Mouse (Mus musculus): ENCODE data around the gene Tnni1. TPM values are rescaled to one million over a fixed set of nuclear protein-coding genes. Genes with fewer than 3 reads are reported as not detected.
A peak's percentile ranks its signal among the peaks of the same experiment; 100 is the strongest.

The Tnni1 gene
- total RNA-seq, 2 experiments from 2014 or later, result 0.99 to 1.1 TPM

- no peak for DNase-seq (ENCODE audit: extremely low spot score in 1 of 2, low spot score in 2 of 2)
- intact Hi-C loops (cut with DNase I), result no loop called here
Observed at GRCm38 (mm10) chr1:135834206-135834859, 55.1 kb downstream of the Tnni1 start.

- intact Hi-C loops (cut with DNase I), result no loop called here
- DNase-seq (ENCODE audit: extremely low spot score in 1 of 2, low spot score in 2 of 2), result no peak
Observed at GRCm38 (mm10) chr1:135834983-135835382, 55.7 kb downstream of the Tnni1 start.

GRCm38 (mm10) chr1:135835716-135836483, 56.7 kb downstream of the Tnni1 start, which contains the start of gene Tnnt2:
Tnnt2 (plus strand) TSS chr1:135836354.
- intact Hi-C loops (cut with DNase I), result no loop called here

GRCm38 (mm10) chr1:135838626-135839025, 59.4 kb downstream of the Tnni1 start:
- intact Hi-C loops (cut with DNase I), result no loop called here
- no peak for DNase-seq (ENCODE audit: extremely low spot score in 1 of 2, low spot score in 2 of 2)

More at GRCm38 (mm10) chr1:135835716-135836483, 56.7 kb downstream of the Tnni1 start, which contains the start of gene Tnnt2:
- no peak for DNase-seq (ENCODE audit: extremely low spot score in 1 of 2, low spot score in 2 of 2)

- intact Hi-C loops (cut with DNase I), result no loop called here
- no peak for DNase-seq (ENCODE audit: extremely low spot score in 1 of 2, low spot score in 2 of 2)
Observed at GRCm38 (mm10) chr1:135839065-135839464, 59.8 kb downstream of the Tnni1 start.

- intact Hi-C loops (cut with DNase I), result no loop called here
- no peak for DNase-seq (ENCODE audit: extremely low spot score in 1 of 2, low spot score in 2 of 2)
Observed at GRCm38 (mm10) chr1:135840675-135841395, 61.6 kb downstream of the Tnni1 start.

- no peak for DNase-seq (ENCODE audit: extremely low spot score in 1 of 2, low spot score in 2 of 2)
- intact Hi-C loops (cut with DNase I), result no loop called here
Observed at GRCm38 (mm10) chr1:135843519-135844262, 64.5 kb downstream of the Tnni1 start.

GRCm38 (mm10) chr1:135844481-135844880, 65.2 kb downstream of the Tnni1 start:
- no peak for DNase-seq (ENCODE audit: extremely low spot score in 1 of 2, low spot score in 2 of 2)

GRCm38 (mm10) chr1:135846632-135847031, 67.4 kb downstream of the Tnni1 start:
- intact Hi-C loops (cut with DNase I), result no loop called here
- no peak for DNase-seq (ENCODE audit: extremely low spot score in 1 of 2, low spot score in 2 of 2)

More at GRCm38 (mm10) chr1:135844481-135844880, 65.2 kb downstream of the Tnni1 start:
- intact Hi-C loops (cut with DNase I), result no loop called here

- DNase-seq (ENCODE audit: extremely low spot score in 1 of 2, low spot score in 2 of 2), result no peak
- intact Hi-C loops (cut with DNase I), result no loop called here
Observed at GRCm38 (mm10) chr1:135847139-135847562, 67.9 kb downstream of the Tnni1 start.

GRCm38 (mm10) chr1:135847611-135848351, 68.5 kb downstream of the Tnni1 start:
- no peak for DNase-seq (ENCODE audit: extremely low spot score in 1 of 2, low spot score in 2 of 2)
- intact Hi-C loops (cut with DNase I), result no loop called here

- peak in 1 of 2 experiments; percentile 66 for DNase-seq (ENCODE audit: extremely low spot score in 1 of 2, low spot score in 2 of 2)
- intact Hi-C loops (cut with DNase I), result loop anchor here (5.0 kb wide), 1 partner anchor 91 kb away; no protein-coding TSS in a partner anchor
Observed at GRCm38 (mm10) chr1:135850722-135851512, 71.7 kb downstream of the Tnni1 start.

- intact Hi-C loops (cut with DNase I), result loop anchor here (5.0 kb wide), 1 partner anchor 90 kb away; no protein-coding TSS in a partner anchor
- no peak for DNase-seq (ENCODE audit: extremely low spot score in 1 of 2, low spot score in 2 of 2)
Observed at GRCm38 (mm10) chr1:135852044-135852756, 73.0 kb downstream of the Tnni1 start.

- intact Hi-C loops (cut with DNase I), result loop anchor here (5.0 kb wide), 1 partner anchor 89 kb away; no protein-coding TSS in a partner anchor
- DNase-seq (ENCODE audit: extremely low spot score in 1 of 2, low spot score in 2 of 2), result no peak
Observed at GRCm38 (mm10) chr1:135853200-135853599, 74.0 kb downstream of the Tnni1 start.

- intact Hi-C loops (cut with DNase I), result loop anchor here (5.0 kb wide), 1 partner anchor 88 kb away; no protein-coding TSS in a partner anchor
- DNase-seq (ENCODE audit: extremely low spot score in 1 of 2, low spot score in 2 of 2), result no peak
Observed at GRCm38 (mm10) chr1:135854591-135855343, 75.5 kb downstream of the Tnni1 start.

- no peak for DNase-seq (ENCODE audit: extremely low spot score in 1 of 2, low spot score in 2 of 2)
- intact Hi-C loops (cut with DNase I), result no loop called here
Observed at GRCm38 (mm10) chr1:135855344-135855687, 76.1 kb downstream of the Tnni1 start.
